Mouse (Mus musculus) liver, embryonic 11.5 days (tissue): ENCODE measurements around the gene Spata2l. TPM values are rescaled to one million over a fixed set of nuclear protein-coding genes. Genes with fewer than 3 reads are reported as not detected.
A peak's percentile ranks its signal among the peaks of the same experiment; 100 is the strongest.

ENCODE experiments used
- ATAC-seq: fragments of 200-750 bp; cut with Nextera tagmentation; replicated peaks from 2 replicates; pipeline ENCODE4 v1.8.0; 2017; ENCODE audit warnings: moderate number of reproducible peaks, mild to moderate bottlenecking, moderate TSS enrichment, moderate library complexity; ENCODE audit not compliant: low FRiP score
- DNase-seq: peaks from one replicate; pipeline ENCODE4 v3.0.0-alpha.2; 2017; ENCODE audit warnings: low spot score
- H3K27ac ChIP-seq: fragments of 300-500 bp; sonication (generic); 2 replicates; pipeline ENCODE4 v1.5.1; 2014; ENCODE audit warnings: mild to moderate bottlenecking, low read depth, low read length, control low read depth
- H3K27me3 ChIP-seq: fragments of 300-500 bp; sonication (generic); replicated peaks from 2 replicates; pipeline ENCODE4 v1.6.1; 2014; ENCODE audit warnings: low read length, mixed read lengths; ENCODE audit not compliant: control insufficient read depth, insufficient read depth
- H3K36me3 ChIP-seq: fragments of 300-500 bp; sonication (generic); 2 replicates; pipeline ENCODE4 v1.6.1; 2014; ENCODE audit warnings: mild to moderate bottlenecking, low read length, moderate library complexity, mixed read lengths; ENCODE audit not compliant: control insufficient read depth, insufficient read depth
- H3K4me1 ChIP-seq: fragments of 300-500 bp; sonication (generic); replicated peaks from 2 replicates; pipeline ENCODE4 v1.6.1; 2014; ENCODE audit warnings: low read length, mixed read lengths; ENCODE audit not compliant: control insufficient read depth, insufficient read depth
- H3K4me2 ChIP-seq: fragments of 300-500 bp; sonication (generic); 2 replicates; pipeline ENCODE4 v1.6.1; 2014; ENCODE audit warnings: mild to moderate bottlenecking, control low read depth, moderate library complexity
- H3K4me3 ChIP-seq: fragments of 300-500 bp; sonication (generic); 2 replicates; pipeline ENCODE4 v1.5.1; 2014; ENCODE audit warnings: low read depth, low read length, control low read depth
- H3K9ac ChIP-seq: fragments of 300-500 bp; sonication (generic); 2 replicates; pipeline ENCODE4 v1.6.1; 2014; ENCODE audit warnings: low read depth, low read length, control low read depth
- H3K9me3 ChIP-seq: fragments of 300-500 bp; sonication (generic); 2 replicates; pipeline ENCODE4 v1.6.1; 2016; ENCODE audit warnings: low read length, inconsistent platforms, mixed read lengths; ENCODE audit not compliant: control insufficient read depth
- WGBS: fragments of 180-500 bp; shearing (Covaris S2); extraction: QIAGEN DNeasy Blood & Tissue Kit; methylation state at CpG from one replicate; pipeline ENCODE4 v1.1.7; 2014; 5-methylcytosine and 5-hydroxymethylcytosine counted together
- polyA plus RNA-seq: library from polyadenylated mRNA; unstranded; fragments of >200 nt; fragmentation: Nextera tagmentation; extraction: Ambion mirVana; gene quantifications from 2 replicates; pipeline ENCODE4 v1.2.1, GENCODE M21; 2014

Gene Spata2l
- polyA plus RNA-seq, 1 experiment from 2014 or later = 2.2 TPM

- 3% methylated on average over 59 of the region's 59 CpGs for WGBS
- no peaks in the 10 kb centered on the region for H3K9me3 ChIP-seq
- peaks cover 12% of the 10 kb centered on the region for H3K4me1 ChIP-seq
- no peaks in the 10 kb centered on the region for H3K36me3 ChIP-seq
- peak within 1 kb of the TSS; percentile 78 for H3K4me2 ChIP-seq
- DNase-seq (peak; percentile 94), ATAC-seq (peak; percentile 86)
- H3K27ac ChIP-seq = peak within 1 kb of the TSS; percentile 44
- peak within 1 kb of the TSS; percentile 91 for H3K4me3 ChIP-seq
- H3K27me3 ChIP-seq = no peaks in the 10 kb centered on the region
- peak within 1 kb of the TSS; percentile 74 for H3K9ac ChIP-seq
Measured at GRCm38 (mm10) chr8:123224278-123225266, 11.5 kb downstream of the Spata2l start, which contains the start of gene Cdk10. Cdk10 (plus strand) TSS chr8:123224842.

- H3K4me2 ChIP-seq = no peak overlapping the region
- H3K36me3 ChIP-seq = no peaks in the 10 kb centered on the region
- ATAC-seq = no peak
- H3K27ac ChIP-seq = no peak overlapping the region
- no peaks in the 10 kb centered on the region for H3K27me3 ChIP-seq
- no peak for DNase-seq
- H3K9me3 ChIP-seq = no peaks in the 10 kb centered on the region
- 67% methylated on average over 1 of the region's 1 CpGs for whole genome bisulfite sequencing
- peaks cover 12% of the 10 kb centered on the region for H3K4me1 ChIP-seq
- no peak overlapping the region for H3K4me3 ChIP-seq
- no peak overlapping the region for H3K9ac ChIP-seq
Measured at GRCm38 (mm10) chr8:123220917-123221316, 15.1 kb downstream of the Spata2l start.

GRCm38 (mm10) chr8:123215430-123215829 is 20.6 kb downstream of the Spata2l start:
- WGBS = 56% methylated on average over 3 of the region's 3 CpGs
- H3K9ac ChIP-seq = no peak overlapping the region
- DNase-seq (no peak), ATAC-seq (no peak)
- H3K36me3 ChIP-seq = no peaks in the 10 kb centered on the region; the same call in 1 of the 2 replicates
- no peaks in the 10 kb centered on the region; the same call in 1 of the 2 replicates for H3K27me3 ChIP-seq
- H3K4me2 ChIP-seq = no peak overlapping the region
- no peak overlapping the region for H3K4me3 ChIP-seq
- H3K9me3 ChIP-seq = no peaks in the 10 kb centered on the region
- H3K27ac ChIP-seq = no peak overlapping the region
- H3K4me1 ChIP-seq = peaks cover 8% of the 10 kb centered on the region; the same call in 1 of the 2 replicates

GRCm38 (mm10) chr8:123213118-123213772 is 22.8 kb downstream of the Spata2l start:
- peak overlapping the region; percentile 99 for H3K4me3 ChIP-seq
- H3K27ac ChIP-seq = no peak overlapping the region
- H3K4me2 ChIP-seq = peak overlapping the region; percentile 77
- WGBS = 23% methylated on average over 22 of the region's 22 CpGs
- H3K27me3 ChIP-seq = no peaks in the 10 kb centered on the region; the same call in 1 of the 2 replicates
- peak overlapping the region; percentile 99 for H3K9ac ChIP-seq
- H3K9me3 ChIP-seq = no peaks in the 10 kb centered on the region
- DNase-seq = no peak
- peak; percentile 21 for ATAC-seq
- H3K4me1 ChIP-seq = peaks cover 8% of the 10 kb centered on the region; the same call in 1 of the 2 replicates
- H3K36me3 ChIP-seq = peaks cover 10% of the 10 kb centered on the region

- peak within 1 kb of the TSS; percentile 99 for H3K9ac ChIP-seq
- peaks cover 11% of the 10 kb centered on the region for H3K36me3 ChIP-seq
- H3K27me3 ChIP-seq = no peaks in the 10 kb centered on the region; the same call in 1 of the 2 replicates
- H3K4me1 ChIP-seq = peaks cover 8% of the 10 kb centered on the region; the same call in 1 of the 2 replicates
- no peaks in the 10 kb centered on the region for H3K9me3 ChIP-seq
- peak within 1 kb of the TSS; percentile 99 for H3K4me3 ChIP-seq
- peak; percentile 89 for ATAC-seq
- peak within 1 kb of the TSS; percentile 66 for H3K27ac ChIP-seq
- H3K4me2 ChIP-seq = peak within 1 kb of the TSS; percentile 77
- WGBS = under 1% methylated on average over 75 of the region's 76 CpGs
- DNase-seq = peak; percentile 97
Measured at GRCm38 (mm10) chr8:123212321-123213117, 23.5 kb downstream of the Spata2l start, which contains the start of the genes Chmp1a and Spata33. Chmp1a (minus strand) TSS chr8:123212763. Spata33 (plus strand) TSS chr8:123212832.

GRCm38 (mm10) chr8:123211876-123212275 is 24.2 kb downstream of the Spata2l start:
- H3K4me2 ChIP-seq = peak overlapping the region; percentile 77
- H3K4me1 ChIP-seq = peaks cover 8% of the 10 kb centered on the region; the same call in 1 of the 2 replicates
- no peaks in the 10 kb centered on the region for H3K9me3 ChIP-seq
- H3K9ac ChIP-seq = peak overlapping the region; percentile 99
- H3K27ac ChIP-seq = peak overlapping the region; percentile 66
- no peak for ATAC-seq
- peaks cover 17% of the 10 kb centered on the region for H3K36me3 ChIP-seq
- DNase-seq = no peak
- 37% methylated on average over 10 of the region's 10 CpGs for WGBS
- peak overlapping the region; percentile 99 for H3K4me3 ChIP-seq
- no peaks in the 10 kb centered on the region; the same call in 1 of the 2 replicates for H3K27me3 ChIP-seq

- Histone ChIP-seq H3K4me2 (no peak overlapping the region), H3K4me3 (no peak overlapping the region), H3K36me3 (peaks cover 18% of the 10 kb centered on the region), H3K9ac (no peak overlapping the region), H3K27me3 (0 out of 2 replicates have a peak, but pooled peaks cover 4% of the 10 kb centered on the region), H3K9me3 (no peaks in the 10 kb centered on the region), H3K4me1 (no peaks in the 10 kb centered on the region), H3K27ac (no peak overlapping the region)
- WGBS = 90% methylated on average over 3 of the region's 3 CpGs
- ATAC-seq (no peak), DNase-seq (no peak)
Measured at GRCm38 (mm10) chr8:123203571-123203970, 32.5 kb downstream of the Spata2l start.

GRCm38 (mm10) chr8:123202288-123202687 is 33.7 kb downstream of the Spata2l start:
- WGBS = 27% methylated on average over 5 of the region's 5 CpGs
- no peak overlapping the region for H3K4me2 ChIP-seq
- ATAC-seq (no peak), DNase-seq (peak; percentile 76)
- H3K9me3 ChIP-seq = no peaks in the 10 kb centered on the region
- H3K36me3 ChIP-seq = peaks cover 14% of the 10 kb centered on the region
- 0 out of 2 replicates have a peak, but pooled peaks cover 4% of the 10 kb centered on the region for H3K27me3 ChIP-seq
- no peak overlapping the region for H3K27ac ChIP-seq
- no peaks in the 10 kb centered on the region for H3K4me1 ChIP-seq
- no peak overlapping the region for H3K9ac ChIP-seq
- no peak overlapping the region for H3K4me3 ChIP-seq
